12 mouse cellular contexts compared by ENCODE assay signal in the genomic region with DNA sequence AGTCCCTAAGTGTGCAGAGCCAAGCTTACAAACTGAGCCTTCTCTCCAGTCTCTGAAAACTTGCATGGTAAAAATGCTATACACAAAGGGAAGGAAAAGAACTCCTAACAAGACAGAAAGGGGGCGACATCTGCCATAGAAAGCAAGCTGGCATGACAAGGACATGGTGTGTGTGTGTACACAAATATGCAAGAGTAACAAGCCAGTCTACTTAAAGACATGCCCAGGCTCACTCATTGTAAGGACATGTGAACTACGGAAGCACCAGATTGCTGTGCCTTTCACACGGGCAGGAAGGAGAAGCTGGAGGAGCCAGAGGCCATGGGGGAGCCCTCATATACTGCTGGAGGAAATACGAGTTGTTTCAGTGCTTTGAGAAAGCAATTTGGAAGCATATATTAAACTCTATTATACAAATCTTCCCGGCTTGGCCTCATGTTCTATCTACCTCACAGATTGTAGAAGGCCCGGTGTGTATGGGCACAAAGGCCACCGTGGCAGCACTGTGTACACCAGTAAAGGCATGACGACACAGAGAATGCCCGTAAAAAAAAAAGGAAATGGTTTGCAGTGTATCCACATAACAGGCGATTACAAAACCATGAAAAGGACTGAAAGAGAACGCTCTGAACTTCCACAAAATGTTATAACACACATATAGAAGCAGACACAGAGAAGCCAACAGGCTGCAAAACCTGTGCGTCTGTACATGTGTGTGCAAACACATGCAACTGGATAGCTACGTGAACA. TPM values are rescaled to one million over a fixed set of nuclear protein-coding genes. Genes with fewer than 3 reads are reported as not detected.
DNase-seq lines count a peak whose midpoint lies in the region; ATAC-seq and TF ChIP-seq lines count a peak whose summit lies in the region.
"Had no signal": no experiment of that assay in that cellular context is flagged by ENCODE, and none has a peak within 500 bp of the region (broad histone marks: within the 10 kb centered on the region; RNA-seq: fewer than 3 reads in every experiment).

No protein-coding gene starts in this region.

- H3K4me1 ChIP-seq in heart, embryonic 10.5 days, result peaks cover 92% of the 10 kb centered on the region
- peaks cover 4% of the 10 kb centered on the region; the same call in 1 of the 2 replicates for H3K4me1 ChIP-seq in spleen, adult 2 months (ENCODE audit: control insufficient read depth, insufficient read depth, insufficient read length)
- peaks cover 14% of the 10 kb centered on the region for H3K4me1 ChIP-seq in liver, embryonic 11.5 days (replicated peaks; ENCODE audit: control insufficient read depth, insufficient read depth, low read length)
- H3K4me1 ChIP-seq in small intestine, adult 2 months (ENCODE audit: control insufficient read depth, insufficient read depth, insufficient read length, low read length), result peaks cover 6% of the 10 kb centered on the region; the same call in 1 of the 2 replicates

- DNase-seq in heart, embryonic 10.5 days (ENCODE audit: low spot score), result no peak
- DNase-seq in heart, postnatal 10 days, result no peak
- DNase-seq in spleen, adult 2 months (ENCODE audit: low read depth in 1 of 2, low spot score in 2 of 2), result no peak
- no peak for DNase-seq in spleen, postnatal 4 days (ENCODE audit: low spot score in 2 of 2)
- DNase-seq in liver, embryonic 11.5 days (ENCODE audit: low spot score), result no peak
- no peak for DNase-seq in yolk sac, embryonic 10.5 days (ENCODE audit: low spot score)
- no peak for DNase-seq in left cerebral cortex, postnatal 25 days (ENCODE audit: low spot score in 2 of 2)
- DNase-seq: adrenal gland, postnatal 10 days had no signal

- no peak overlapping the region for H3K4me2 ChIP-seq in liver, embryonic 11.5 days

- TF ChIP-seq CTCF in spleen, adult 2 months (IDR thresholded peaks at IDR 0.05; ENCODE audit: extremely low read depth, insufficient read depth, insufficient read length, insufficient replicate concordance), result no peak
- TF ChIP-seq CTCF in small intestine, adult 2 months (IDR thresholded peaks at IDR 0.05; ENCODE audit: extremely low read depth, insufficient read length, insufficient replicate concordance, low read depth, low read length), result no peak

- H3K9me3 ChIP-seq in heart, embryonic 10.5 days, result no peaks in the 10 kb centered on the region
- H3K9me3 ChIP-seq in liver, embryonic 11.5 days (ENCODE audit: control insufficient read depth, low read length), result no peaks in the 10 kb centered on the region
- H3K9me3 ChIP-seq: midbrain, embryonic 10.5 days had no signal

- no peaks in the 10 kb centered on the region for H3K27me3 ChIP-seq in heart, embryonic 10.5 days (ENCODE audit: insufficient read depth, poor library complexity, severe bottlenecking)
- no peaks in the 10 kb centered on the region for H3K27me3 ChIP-seq in spleen, adult 2 months (ENCODE audit: control insufficient read depth, insufficient read depth, low read length)
- no peaks in the 10 kb centered on the region for H3K27me3 ChIP-seq in liver, embryonic 11.5 days (replicated peaks; ENCODE audit: control insufficient read depth, insufficient read depth, low read length)
- no peaks in the 10 kb centered on the region for H3K27me3 ChIP-seq in small intestine, adult 2 months (ENCODE audit: control insufficient read depth, insufficient read depth, low read length)

- TF ChIP-seq POLR2A in spleen, adult 2 months (IDR thresholded peaks at IDR 0.05; ENCODE audit: low read depth, low read length), result no peak
- no peak for TF ChIP-seq POLR2A in small intestine, adult 2 months (IDR thresholded peaks at IDR 0.05; ENCODE audit: low read depth, low read length)

- 69% methylated on average over 13 of the region's 13 CpGs for WGBS in heart, embryonic 10.5 days
- WGBS in spleen, adult 2 months, result 26% methylated on average over 13 of the region's 13 CpGs
- 59% methylated on average over 13 of the region's 13 CpGs for WGBS in liver, embryonic 11.5 days
- 75% methylated on average over 13 of the region's 13 CpGs for WGBS in small intestine, adult 2 months

- peak overlapping the region; percentile 77 for H3K27ac ChIP-seq in heart, embryonic 10.5 days
- H3K27ac ChIP-seq in spleen, adult 2 months (ENCODE audit: insufficient read depth, low read length), result peak overlapping the region; percentile 10
- no peak overlapping the region for H3K27ac ChIP-seq in liver, embryonic 11.5 days (ENCODE audit: low read depth, low read length)
- peak overlapping the region; percentile 54 for H3K27ac ChIP-seq in small intestine, adult 2 months (ENCODE audit: insufficient read depth, low read depth, low read length)
- H3K27ac ChIP-seq: midbrain, embryonic 10.5 days had no signal

- H3K4me3 ChIP-seq in heart, embryonic 10.5 days, result no peak overlapping the region
- no peak overlapping the region for H3K4me3 ChIP-seq in spleen, adult 2 months (ENCODE audit: extremely low read depth, insufficient read depth, insufficient read length)
- H3K4me3 ChIP-seq in liver, embryonic 11.5 days (ENCODE audit: low read depth, low read length), result no peak overlapping the region
- H3K4me3 ChIP-seq in small intestine, adult 2 months (ENCODE audit: low read depth, low read length), result no peak overlapping the region
- H3K4me3 ChIP-seq: erythroblast, embryonic 14.5 days; midbrain, embryonic 10.5 days had no signal

- intact Hi-C loops in heart, postnatal 10 days (cut with DNase I), result no loop called here
- intact Hi-C loops in left cerebral cortex, postnatal 25 days (cut with DNase I), result no loop called here

- peaks cover 31% of the 10 kb centered on the region for H3K36me3 ChIP-seq in heart, embryonic 10.5 days
- H3K36me3 ChIP-seq in spleen, adult 2 months (ENCODE audit: control insufficient read depth, insufficient read depth, low read length), result peaks cover 36% of the 10 kb centered on the region
- no peaks in the 10 kb centered on the region for H3K36me3 ChIP-seq in liver, embryonic 11.5 days (ENCODE audit: control insufficient read depth, insufficient read depth, low read length)
- H3K36me3 ChIP-seq in small intestine, adult 2 months (ENCODE audit: control insufficient read depth, insufficient read depth, low read length), result no peaks in the 10 kb centered on the region
- H3K36me3 ChIP-seq: midbrain, embryonic 10.5 days had no signal

- 0 out of 2 replicates have a peak, but pooled peaks have one; percentile 29 for ATAC-seq in liver, embryonic 11.5 days (replicated peaks; ENCODE audit: low FRiP score)
- ATAC-seq: inflammation-experienced regulatory T-cells, adult 6 months had no signal

- H3K9ac ChIP-seq in liver, embryonic 11.5 days (ENCODE audit: low read depth, low read length), result no peak overlapping the region

RNA-seq across cellular contexts. Expression of a gene that starts 28.3 kb away (rescaled TPM):
- 100 and 130 TPM in 2 replicates for polyA plus RNA-seq in heart, embryonic 10.5 days (2016; fragmentation: Nextera tagmentation; extraction: Ambion mirVana)
- total RNA-seq in heart, postnatal 10 days (2021), result 100 to 1,000 TPM; 112 to 114 TPM
- polyA plus RNA-seq in spleen, adult 2 months (2012; rRNA removed), result 68.3 and 73.9 TPM in 2 replicates
- polyA plus RNA-seq in liver, embryonic 11.5 days (2014; fragmentation: Nextera tagmentation; extraction: Ambion mirVana), result 13.3 and 17.8 TPM in 2 replicates
- 4.7 and 9.2 TPM in 2 replicates for polyA plus RNA-seq in small intestine, adult 2 months (2012; rRNA removed)
- 1 to 10 TPM; 4.9 to 6.0 TPM for total RNA-seq in left cerebral cortex, postnatal 25 days (2021)

RNA-seq across cellular contexts. Expression of a gene that starts 46.9 kb away (rescaled TPM):
- polyA plus RNA-seq in heart, embryonic 10.5 days (2016; fragmentation: Nextera tagmentation; extraction: Ambion mirVana), result 138 and 170 TPM in 2 replicates
- 10 to 100 TPM; 49.4 to 57.7 TPM for total RNA-seq in heart, postnatal 10 days (2021)
- 15.3 and 15.9 TPM in 2 replicates for polyA plus RNA-seq in spleen, adult 2 months (2012; rRNA removed)
- polyA plus RNA-seq in liver, embryonic 11.5 days (2014; fragmentation: Nextera tagmentation; extraction: Ambion mirVana), result 85.7 and 89.5 TPM in 2 replicates
- 15.4 and 24.8 TPM in 2 replicates for polyA plus RNA-seq in small intestine, adult 2 months (2012; rRNA removed)
- 10 to 100 TPM; 34.2 to 36.6 TPM for total RNA-seq in left cerebral cortex, postnatal 25 days (2021)
